Mouse (Mus musculus): ENCODE data around the gene Fam90a1b.
"Not testable (repeated sequence)": the region's sequence is repeated elsewhere in the genome, so short reads cannot be mapped to it uniquely, and the experiment has no call there.

Gene Fam90a1b

GRCm38 (mm10) chrX:94366670-94367241, at the start of gene Fam90a1b, which contains the start of gene Apoo:
TSS of gene Fam90a1b (minus strand) at chrX:94366777.
TSS of gene Apoo (plus strand) at chrX:94367117.
- DNase-seq (ENCODE audit: extremely low spot score, low spot score) = peak; percentile 96

GRCm38 (mm10) chrX:94408975-94409374, 42.4 kb upstream of the Fam90a1b start:
- DNase-seq (ENCODE audit: extremely low spot score, low spot score) = no peak

- no peak for DNase-seq (ENCODE audit: extremely low spot score, low spot score)
Measured at GRCm38 (mm10) chrX:94378734-94379133, 12.2 kb upstream of the Fam90a1b start.

- DNase-seq (ENCODE audit: extremely low spot score, low spot score) = no peak
Measured at GRCm38 (mm10) chrX:94367248-94367647, 671 bp upstream of the Fam90a1b start.

- DNase-seq (ENCODE audit: extremely low spot score, low spot score) = peak; percentile 19
Measured at GRCm38 (mm10) chrX:94366029-94366428, 548 bp downstream of the Fam90a1b start.

GRCm38 (mm10) chrX:94365381-94365925, 1.1 kb downstream of the Fam90a1b start:
- peak; percentile 30 for DNase-seq (ENCODE audit: extremely low spot score, low spot score)

- not testable (repeated sequence) for DNase-seq (ENCODE audit: extremely low spot score, low spot score)
Measured at GRCm38 (mm10) chrX:94343638-94344037, 22.9 kb downstream of the Fam90a1b start.

GRCm38 (mm10) chrX:94321036-94321902, 45.3 kb downstream of the Fam90a1b start:
- DNase-seq (ENCODE audit: extremely low spot score, low spot score) = no peak

All from neural tube, embryonic 10.5 days (tissue).